Mouse (Mus musculus) liver, embryonic 14.5 days (tissue): ENCODE measurements around the gene Csnk2a1.
A peak's percentile ranks its signal among the peaks of the same experiment; 100 is the strongest.

Experiments
- CTCF ChIP-seq: IDR thresholded peaks from 2 replicates; pipeline ENCODE4 v1.5.1; 2016; ENCODE audit warnings: antibody characterized with exemption, low read depth, control low read depth
- EP300 ChIP-seq: IDR thresholded peaks from 2 replicates; pipeline ENCODE4 v1.6.1; 2016; ENCODE audit warnings: antibody characterized with exemption, low read depth

DNA sequence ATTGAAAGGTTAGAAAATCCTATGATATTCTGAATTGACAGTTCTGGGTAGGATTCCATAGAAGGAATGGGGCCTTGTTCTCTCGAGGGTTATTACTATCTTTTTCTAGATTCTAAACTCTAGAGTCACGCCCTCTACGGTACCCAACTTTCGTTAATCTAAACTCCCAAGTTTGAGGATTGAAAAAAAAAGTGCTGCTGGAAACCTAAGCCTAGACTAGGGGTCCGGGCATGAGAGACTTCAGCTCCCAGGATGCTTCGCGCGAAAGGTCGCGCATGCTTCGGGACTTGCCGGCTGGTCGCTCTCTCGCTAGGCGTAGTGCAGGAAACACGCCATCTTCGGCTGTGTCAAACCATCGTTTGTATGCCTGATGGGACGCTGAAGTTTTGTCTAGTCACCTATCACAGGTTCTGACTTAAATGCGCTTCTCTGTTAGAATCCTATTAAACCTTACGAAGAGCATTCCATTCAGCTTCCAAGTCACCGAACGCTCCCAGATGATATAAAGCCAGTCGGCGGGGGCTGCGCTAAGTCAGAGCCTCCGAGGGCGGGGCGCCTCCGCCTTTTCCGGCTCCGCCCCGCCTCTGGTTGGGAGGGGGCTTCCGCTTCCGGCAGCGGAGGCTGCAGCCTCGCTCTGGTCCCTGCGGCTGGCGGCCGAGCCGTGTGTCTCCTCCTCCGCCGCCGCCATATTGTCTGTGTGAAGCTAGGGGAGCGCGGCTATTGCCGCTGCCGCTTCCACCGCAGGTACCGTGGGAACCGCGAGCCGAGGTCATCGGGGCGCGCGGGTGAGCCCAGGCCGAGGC, at the start of gene Csnk2a1:
- no peak for TF ChIP-seq CTCF
- TF ChIP-seq EP300 = peak; percentile 13; the same call in 1 of the 2 replicates
